Mouse (Mus musculus): ENCODE results near the gene Abr. TPM values are rescaled to one million over a fixed set of nuclear protein-coding genes. Genes with fewer than 3 reads are reported as not detected.

The Abr gene
- polyA plus RNA-seq, 1 experiment from 2014 or later: 44.9 TPM

DNA sequence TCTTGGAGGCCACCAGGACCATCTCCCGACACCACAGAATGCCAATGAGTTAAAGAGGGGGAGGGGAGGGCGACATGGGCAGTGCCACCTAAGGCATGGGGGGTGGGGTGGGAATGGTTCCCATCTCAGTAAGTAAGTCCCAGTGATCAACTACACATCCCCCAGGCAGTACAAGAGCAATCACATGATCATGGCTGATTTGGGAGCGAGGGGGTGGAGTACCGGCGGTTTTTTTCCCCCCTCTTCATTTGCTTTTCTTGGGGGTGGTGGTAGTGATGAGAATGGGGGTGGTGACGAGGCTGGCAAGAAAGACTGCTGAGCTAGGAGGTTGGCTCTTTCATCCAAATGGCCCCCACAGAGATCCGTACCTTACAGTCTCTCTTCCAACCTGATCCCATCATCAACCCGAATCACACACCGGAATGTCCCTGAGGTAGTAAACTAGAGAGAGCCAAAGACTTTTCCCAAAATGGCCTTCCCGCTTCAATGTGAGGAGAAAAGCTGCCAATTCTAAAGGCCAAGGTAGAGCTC is 51.8 kb downstream of the Abr start:
- WGBS: 1% methylated on average over 10 of the region's 10 CpGs
- Histone ChIP-seq H3K4me2 (ENCODE audit: low read depth) (peak overlapping the region; percentile 98), H3K9ac (ENCODE audit: low read length) (peak overlapping the region; percentile 73), H3K4me1 (ENCODE audit: control insufficient read depth, insufficient read depth, low read length) (peaks cover 8% of the 10 kb centered on the region), H3K27ac (ENCODE audit: low read depth, low read length) (no peak overlapping the region), H3K4me3 (ENCODE audit: low read depth, low read length) (peak overlapping the region; percentile 52), H3K27me3 (ENCODE audit: control insufficient read depth, insufficient read depth, low read length) (no peaks in the 10 kb centered on the region), H3K9me3 (ENCODE audit: control insufficient read depth, low read length) (no peaks in the 10 kb centered on the region), H3K36me3 (ENCODE audit: control insufficient read depth, insufficient read depth, low read length) (no peaks in the 10 kb centered on the region)
- ATAC-seq (ENCODE audit: insufficient read depth, low FRiP score, low TSS enrichment) (no peak), DNase-seq (ENCODE audit: low spot score) (no peak)

DNA sequence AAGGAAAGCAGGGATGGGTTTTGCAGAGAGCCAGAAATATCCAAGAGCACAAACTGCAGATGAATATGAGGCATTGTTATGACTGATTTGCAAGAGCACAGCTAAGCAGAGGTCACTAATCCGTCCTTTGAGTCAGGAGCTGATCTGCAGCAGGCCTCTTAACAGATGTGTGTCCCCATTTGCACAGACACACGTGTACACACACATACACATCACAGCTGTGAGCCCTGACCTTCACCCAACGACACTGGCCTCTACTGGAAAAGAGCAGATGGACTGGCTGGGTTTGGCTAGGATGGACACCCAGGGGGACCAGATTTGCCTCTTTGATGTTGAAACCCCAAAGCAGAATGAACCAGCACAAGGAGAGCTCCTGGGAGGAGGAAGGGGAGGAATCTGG is 52.7 kb downstream of the Abr start:
- ATAC-seq (ENCODE audit: insufficient read depth, low FRiP score, low TSS enrichment) (no peak), DNase-seq (ENCODE audit: low spot score) (no peak)
- Histone ChIP-seq H3K4me3 (ENCODE audit: low read depth, low read length) (no peak overlapping the region), H3K4me1 (ENCODE audit: control insufficient read depth, insufficient read depth, low read length) (peaks cover 8% of the 10 kb centered on the region), H3K9me3 (ENCODE audit: control insufficient read depth, low read length) (no peaks in the 10 kb centered on the region), H3K36me3 (ENCODE audit: control insufficient read depth, insufficient read depth, low read length) (no peaks in the 10 kb centered on the region), H3K9ac (ENCODE audit: low read length) (no peak overlapping the region), H3K4me2 (ENCODE audit: low read depth) (peak overlapping the region; percentile 98; the same call in 1 of the 2 replicates), H3K27ac (ENCODE audit: low read depth, low read length) (no peak overlapping the region), H3K27me3 (ENCODE audit: control insufficient read depth, insufficient read depth, low read length) (no peaks in the 10 kb centered on the region)
- WGBS: 41% methylated on average over 3 of the region's 3 CpGs

DNA sequence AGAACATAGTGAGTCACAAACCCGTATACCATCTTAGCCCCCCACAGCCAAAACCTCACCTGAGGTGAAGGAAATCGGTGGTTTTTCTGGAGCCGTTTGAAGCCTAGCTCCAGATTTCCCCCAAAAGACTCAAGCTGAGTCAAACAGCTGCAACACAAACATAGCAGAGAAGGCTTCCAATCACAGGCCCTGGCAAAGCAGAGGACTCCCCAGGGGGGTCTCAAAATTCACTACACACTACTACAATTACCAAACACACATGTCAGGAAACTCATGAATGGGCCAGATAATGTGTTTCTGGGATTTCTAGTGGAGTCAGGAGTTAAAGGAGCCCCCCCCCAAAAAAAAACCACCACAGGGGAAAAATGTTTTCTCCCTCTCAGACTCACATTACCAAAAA is 56.0 kb downstream of the Abr start:
- Histone ChIP-seq H3K36me3 (ENCODE audit: control insufficient read depth, insufficient read depth, low read length) (no peaks in the 10 kb centered on the region), H3K27ac (ENCODE audit: low read depth, low read length) (no peak overlapping the region), H3K4me2 (ENCODE audit: low read depth) (no peak overlapping the region), H3K4me1 (ENCODE audit: control insufficient read depth, insufficient read depth, low read length) (peaks cover 14% of the 10 kb centered on the region), H3K9ac (ENCODE audit: low read length) (no peak overlapping the region), H3K4me3 (ENCODE audit: low read depth, low read length) (no peak overlapping the region), H3K9me3 (ENCODE audit: control insufficient read depth, low read length) (no peaks in the 10 kb centered on the region), H3K27me3 (ENCODE audit: control insufficient read depth, insufficient read depth, low read length) (no peaks in the 10 kb centered on the region)
- ATAC-seq (ENCODE audit: insufficient read depth, low FRiP score, low TSS enrichment) (no peak), DNase-seq (ENCODE audit: low spot score) (no peak)
- 61% methylated on average over 3 of the region's 3 CpGs for WGBS

DNA sequence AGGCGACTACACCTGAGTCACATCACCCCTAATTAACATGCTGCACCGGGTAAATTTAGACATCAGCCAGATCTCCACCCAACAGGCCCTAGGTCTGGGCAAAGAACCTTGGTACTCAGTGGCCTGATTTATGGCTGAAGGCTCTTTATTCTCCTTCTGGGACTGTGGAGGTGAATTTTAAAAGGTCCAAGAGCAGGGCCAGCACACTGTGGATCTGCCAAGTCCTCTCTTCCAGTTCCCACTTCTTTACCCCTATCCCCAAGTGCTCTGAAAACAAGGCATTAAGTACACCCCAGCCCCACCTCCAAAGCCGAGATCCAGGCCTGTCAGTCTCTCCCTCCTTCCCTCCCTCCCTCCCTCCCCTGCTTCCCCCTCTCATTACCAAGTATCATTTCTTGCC is 59.5 kb downstream of the Abr start:
- Histone ChIP-seq H3K9ac (ENCODE audit: low read length) (no peak overlapping the region), H3K4me3 (ENCODE audit: low read depth, low read length) (no peak overlapping the region), H3K9me3 (ENCODE audit: control insufficient read depth, low read length) (no peaks in the 10 kb centered on the region), H3K4me2 (ENCODE audit: low read depth) (no peak overlapping the region), H3K36me3 (ENCODE audit: control insufficient read depth, insufficient read depth, low read length) (no peaks in the 10 kb centered on the region), H3K4me1 (ENCODE audit: control insufficient read depth, insufficient read depth, low read length) (peaks cover 6% of the 10 kb centered on the region; the same call in 1 of the 2 replicates), H3K27ac (ENCODE audit: low read depth, low read length) (no peak overlapping the region), H3K27me3 (ENCODE audit: control insufficient read depth, insufficient read depth, low read length) (no peaks in the 10 kb centered on the region)
- DNase-seq (ENCODE audit: low spot score): no peak
- WGBS: 35% methylated on average over 3 of the region's 3 CpGs
- no peak for ATAC-seq (ENCODE audit: insufficient read depth, low FRiP score, low TSS enrichment)

DNA sequence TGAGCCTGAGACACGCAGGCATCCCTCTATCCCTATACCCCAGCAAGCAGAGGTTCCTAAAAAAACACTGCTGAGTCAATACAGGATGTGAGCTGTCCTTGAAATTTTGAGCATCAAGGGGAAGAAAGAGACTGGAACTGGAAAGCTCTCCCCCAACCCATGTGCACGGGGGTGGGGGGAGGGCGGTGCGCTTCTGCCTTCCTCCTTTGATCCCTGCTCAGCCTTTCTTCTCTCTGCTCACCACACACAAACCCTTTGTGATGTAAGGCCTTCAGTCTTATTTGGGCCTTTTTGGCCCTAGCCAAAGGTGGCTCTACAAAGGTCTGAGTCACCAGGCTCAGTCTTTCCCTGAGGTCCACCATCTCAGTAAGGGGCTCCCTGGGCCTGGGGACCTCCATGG is 59.9 kb downstream of the Abr start:
- peaks cover 6% of the 10 kb centered on the region; the same call in 1 of the 2 replicates for H3K4me1 ChIP-seq (ENCODE audit: control insufficient read depth, insufficient read depth, low read length)
- H3K27me3 ChIP-seq (ENCODE audit: control insufficient read depth, insufficient read depth, low read length): no peaks in the 10 kb centered on the region
- 28% methylated on average over 4 of the region's 4 CpGs for WGBS
- H3K27ac ChIP-seq (ENCODE audit: low read depth, low read length): no peak overlapping the region
- no peaks in the 10 kb centered on the region for H3K9me3 ChIP-seq (ENCODE audit: control insufficient read depth, low read length)
- ATAC-seq (ENCODE audit: insufficient read depth, low FRiP score, low TSS enrichment) (no peak), DNase-seq (ENCODE audit: low spot score) (no peak)
- H3K36me3 ChIP-seq (ENCODE audit: control insufficient read depth, insufficient read depth, low read length): no peaks in the 10 kb centered on the region
- no peak overlapping the region for H3K9ac ChIP-seq (ENCODE audit: low read length)
- no peak overlapping the region for H3K4me2 ChIP-seq (ENCODE audit: low read depth)
- no peak overlapping the region for H3K4me3 ChIP-seq (ENCODE audit: low read depth, low read length)

DNA sequence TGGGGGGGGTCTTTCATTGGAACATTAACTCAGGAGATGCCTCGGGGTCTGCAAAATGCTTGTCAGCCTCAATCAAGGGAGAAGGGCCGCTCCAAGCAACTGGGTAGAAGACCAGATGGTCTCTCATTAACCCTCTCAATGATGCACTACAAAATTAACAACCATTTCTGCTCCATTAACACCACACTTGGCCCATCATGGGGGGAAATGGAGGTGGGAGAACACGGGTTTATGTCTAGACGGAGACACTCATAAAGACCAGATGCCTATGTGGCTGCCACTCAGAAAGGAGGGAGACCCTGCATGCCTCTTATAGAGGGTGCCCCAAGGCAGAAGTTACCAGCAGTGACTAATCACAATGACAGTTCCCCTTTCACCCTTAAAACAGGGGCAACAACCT is 64.3 kb downstream of the Abr start:
- Histone ChIP-seq H3K27me3 (ENCODE audit: control insufficient read depth, insufficient read depth, low read length) (no peaks in the 10 kb centered on the region), H3K9me3 (ENCODE audit: control insufficient read depth, low read length) (no peaks in the 10 kb centered on the region), H3K27ac (ENCODE audit: low read depth, low read length) (no peak overlapping the region), H3K4me3 (ENCODE audit: low read depth, low read length) (no peak overlapping the region), H3K9ac (ENCODE audit: low read length) (no peak overlapping the region), H3K36me3 (ENCODE audit: control insufficient read depth, insufficient read depth, low read length) (no peaks in the 10 kb centered on the region), H3K4me2 (ENCODE audit: low read depth) (no peak overlapping the region), H3K4me1 (ENCODE audit: control insufficient read depth, insufficient read depth, low read length) (peaks cover 6% of the 10 kb centered on the region; the same call in 1 of the 2 replicates)
- DNase-seq (ENCODE audit: low spot score): no peak
- ATAC-seq (ENCODE audit: insufficient read depth, low FRiP score, low TSS enrichment): no peak
- WGBS: 68% methylated on average over 4 of the region's 4 CpGs

DNA sequence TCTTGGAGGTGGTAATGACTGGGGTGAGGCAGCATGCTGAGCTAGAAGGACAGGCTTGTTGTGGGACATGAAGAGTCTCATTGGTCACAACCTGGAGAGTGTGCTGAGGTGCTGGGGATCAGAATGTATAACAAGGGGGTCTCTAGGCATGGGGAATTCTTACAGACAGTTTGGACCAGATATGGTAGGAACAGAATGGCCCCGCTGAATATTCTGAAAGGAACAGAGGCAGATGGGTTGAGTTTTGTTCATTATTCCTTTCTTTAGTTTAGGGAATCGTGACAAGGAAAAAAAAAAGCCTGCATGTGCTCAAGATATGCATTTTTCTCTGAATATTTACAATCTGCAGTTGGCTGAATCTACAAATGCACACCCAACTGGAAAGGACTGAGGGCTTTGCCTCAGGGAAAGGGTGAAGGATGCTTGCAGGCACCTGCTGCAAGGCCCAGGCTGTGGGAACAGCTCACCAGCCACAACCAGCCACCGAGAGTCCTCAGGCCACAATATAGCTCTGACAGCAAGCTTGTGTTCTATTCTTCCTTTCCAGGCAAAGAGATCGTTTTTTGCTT is 73.9 kb downstream of the Abr start:
- WGBS: 87% methylated on average over 4 of the region's 4 CpGs
- ATAC-seq (ENCODE audit: insufficient read depth, low FRiP score, low TSS enrichment) (no peak), DNase-seq (ENCODE audit: low spot score) (no peak)
- Histone ChIP-seq H3K4me3 (ENCODE audit: low read depth, low read length) (no peak overlapping the region), H3K9ac (ENCODE audit: low read length) (no peak overlapping the region), H3K9me3 (ENCODE audit: control insufficient read depth, low read length) (no peaks in the 10 kb centered on the region), H3K27me3 (ENCODE audit: control insufficient read depth, insufficient read depth, low read length) (no peaks in the 10 kb centered on the region), H3K4me2 (ENCODE audit: low read depth) (no peak overlapping the region), H3K36me3 (ENCODE audit: control insufficient read depth, insufficient read depth, low read length) (no peaks in the 10 kb centered on the region), H3K4me1 (ENCODE audit: control insufficient read depth, insufficient read depth, low read length) (no peaks in the 10 kb centered on the region), H3K27ac (ENCODE audit: low read depth, low read length) (no peak overlapping the region)

DNA sequence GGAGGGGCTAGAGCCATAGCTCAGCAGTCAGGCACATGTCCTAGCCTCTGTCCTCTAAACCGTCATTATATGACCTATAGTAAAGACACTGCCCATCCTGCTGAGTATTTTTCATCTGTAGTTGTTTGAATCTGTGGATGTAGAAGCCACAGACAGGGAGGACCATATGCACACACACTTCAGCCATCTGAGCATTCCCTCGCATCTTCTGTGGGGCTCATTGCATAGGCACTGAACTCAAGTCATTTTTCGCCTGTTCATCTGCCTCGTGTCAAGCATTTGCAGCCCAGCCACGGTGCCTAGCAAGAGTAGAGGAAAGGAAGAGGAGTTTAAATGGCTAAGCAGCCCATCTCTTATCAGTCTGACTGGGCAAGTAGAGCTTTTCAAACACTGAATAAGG is 74.7 kb downstream of the Abr start:
- no peak overlapping the region for H3K4me2 ChIP-seq (ENCODE audit: low read depth)
- no peak overlapping the region for H3K4me3 ChIP-seq (ENCODE audit: low read depth, low read length)
- H3K9ac ChIP-seq (ENCODE audit: low read length): no peak overlapping the region
- H3K27me3 ChIP-seq (ENCODE audit: control insufficient read depth, insufficient read depth, low read length): no peaks in the 10 kb centered on the region
- DNase-seq (ENCODE audit: low spot score) (no peak), ATAC-seq (ENCODE audit: insufficient read depth, low FRiP score, low TSS enrichment) (no peak)
- H3K9me3 ChIP-seq (ENCODE audit: control insufficient read depth, low read length): no peaks in the 10 kb centered on the region
- 57% methylated on average over 5 of the region's 5 CpGs for WGBS
- H3K36me3 ChIP-seq (ENCODE audit: control insufficient read depth, insufficient read depth, low read length): no peaks in the 10 kb centered on the region
- H3K27ac ChIP-seq (ENCODE audit: low read depth, low read length): no peak overlapping the region
- no peaks in the 10 kb centered on the region for H3K4me1 ChIP-seq (ENCODE audit: control insufficient read depth, insufficient read depth, low read length)

DNA sequence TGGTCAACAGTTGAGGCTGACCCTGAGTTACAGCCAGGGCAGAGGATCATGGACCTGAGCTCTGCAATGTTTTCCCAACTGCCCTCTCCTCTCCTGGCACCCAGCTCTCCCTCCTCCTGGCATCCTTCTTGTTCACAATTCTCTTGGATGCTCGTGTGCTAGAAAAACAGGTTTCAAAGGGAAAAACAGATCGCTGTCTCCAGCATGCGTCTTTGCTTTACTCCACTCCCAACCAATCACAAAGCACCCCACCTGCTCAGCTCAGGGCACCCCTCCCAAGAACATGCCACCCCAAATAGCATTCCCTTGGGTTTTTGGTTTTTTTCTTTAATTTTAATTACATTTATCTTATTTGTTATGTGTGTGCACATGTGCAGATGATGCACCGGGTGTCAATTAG is 75.7 kb downstream of the Abr start:
- no peak overlapping the region for H3K9ac ChIP-seq (ENCODE audit: low read length)
- ATAC-seq (ENCODE audit: insufficient read depth, low FRiP score, low TSS enrichment): no peak
- no peaks in the 10 kb centered on the region for H3K27me3 ChIP-seq (ENCODE audit: control insufficient read depth, insufficient read depth, low read length)
- DNase-seq (ENCODE audit: low spot score): no peak
- no peak overlapping the region for H3K4me3 ChIP-seq (ENCODE audit: low read depth, low read length)
- no peaks in the 10 kb centered on the region for H3K9me3 ChIP-seq (ENCODE audit: control insufficient read depth, low read length)
- H3K36me3 ChIP-seq (ENCODE audit: control insufficient read depth, insufficient read depth, low read length): no peaks in the 10 kb centered on the region
- H3K4me1 ChIP-seq (ENCODE audit: control insufficient read depth, insufficient read depth, low read length): no peaks in the 10 kb centered on the region
- 78% methylated on average over 4 of the region's 4 CpGs for WGBS
- no peak overlapping the region for H3K4me2 ChIP-seq (ENCODE audit: low read depth)
- H3K27ac ChIP-seq (ENCODE audit: low read depth, low read length): no peak overlapping the region
